Mouse (Mus musculus) thymus, postnatal 25 days (tissue): ENCODE measurements at regions not wholly inside any gene's neighbourhood (a gene's known extent, or its start where the extent isn't known, plus 50 kb on each side); places are given as distances from the start of the nearest gene placed in this dataset.
"Not testable (repeated sequence)": the region's sequence is repeated elsewhere in the genome, so short reads cannot be mapped to it uniquely, and the experiment has no call there.

Source experiments
- DNase-seq: peaks from one replicate; pipeline ENCODE4 v3.0.0; 2022

GRCm38 (mm10) chr5:74825517-74826254 lies 123.0 kb upstream of the Lnx1 start:
- DNase-seq: no peak

DNA sequence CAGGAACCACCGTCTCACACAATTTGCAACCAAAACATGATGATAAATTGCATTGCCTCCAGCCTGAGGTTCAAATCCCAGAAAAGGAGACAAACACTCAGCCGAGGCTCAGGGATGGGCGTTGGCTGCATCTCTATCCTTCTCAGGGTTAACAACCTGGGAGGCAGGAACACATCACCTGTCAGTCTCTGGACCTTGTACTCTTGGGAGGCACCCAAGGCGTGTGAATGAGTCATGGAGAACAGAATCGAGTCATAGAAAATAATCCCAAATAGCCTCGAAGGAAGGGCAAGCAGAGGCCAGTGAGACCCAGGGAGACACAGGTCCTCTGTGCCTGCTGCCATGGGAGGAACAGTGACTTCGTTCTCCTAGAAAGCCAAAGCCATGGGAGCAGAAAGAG lies 121.0 kb upstream of the Lnx1 start:
- no peak for DNase-seq

- DNase-seq: no peak
Measured at GRCm38 (mm10) chr5:74821969-74822368, 119.3 kb upstream of the Lnx1 start.

- DNase-seq: no peak
Measured at GRCm38 (mm10) chr5:74816523-74816922, 113.8 kb upstream of the Lnx1 start.

- DNase-seq: no peak
Measured at GRCm38 (mm10) chr5:74813396-74813795, 110.7 kb upstream of the Lnx1 start.

- DNase-seq: no peak
Measured at GRCm38 (mm10) chr5:74811046-74811445, 108.3 kb upstream of the Lnx1 start.

GRCm38 (mm10) chr5:74807581-74808221 lies 105.0 kb upstream of the Lnx1 start:
- DNase-seq: no peak

DNA sequence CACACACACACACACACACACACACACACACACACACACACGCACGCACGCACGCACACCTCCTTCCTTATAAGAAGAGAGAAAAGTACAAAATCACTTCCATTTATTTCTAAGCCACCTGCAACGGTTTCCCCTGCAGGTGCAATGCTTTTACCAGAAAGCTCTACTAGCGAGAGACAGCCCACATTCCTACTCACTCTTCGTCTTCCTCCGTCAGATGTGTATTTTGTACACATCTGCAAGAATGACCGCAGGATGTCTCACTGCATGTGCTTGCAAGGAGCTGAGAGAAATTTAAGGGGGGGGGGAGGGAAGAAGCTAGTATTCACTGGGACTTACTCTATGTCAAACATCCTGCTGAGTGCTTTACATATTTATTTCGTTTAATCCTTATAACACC lies 99.2 kb upstream of the Lnx1 start:
- peak; percentile 18 for DNase-seq

- DNase-seq: no peak
Measured at GRCm38 (mm10) chr5:74800351-74800750, 97.6 kb upstream of the Lnx1 start.

DNA sequence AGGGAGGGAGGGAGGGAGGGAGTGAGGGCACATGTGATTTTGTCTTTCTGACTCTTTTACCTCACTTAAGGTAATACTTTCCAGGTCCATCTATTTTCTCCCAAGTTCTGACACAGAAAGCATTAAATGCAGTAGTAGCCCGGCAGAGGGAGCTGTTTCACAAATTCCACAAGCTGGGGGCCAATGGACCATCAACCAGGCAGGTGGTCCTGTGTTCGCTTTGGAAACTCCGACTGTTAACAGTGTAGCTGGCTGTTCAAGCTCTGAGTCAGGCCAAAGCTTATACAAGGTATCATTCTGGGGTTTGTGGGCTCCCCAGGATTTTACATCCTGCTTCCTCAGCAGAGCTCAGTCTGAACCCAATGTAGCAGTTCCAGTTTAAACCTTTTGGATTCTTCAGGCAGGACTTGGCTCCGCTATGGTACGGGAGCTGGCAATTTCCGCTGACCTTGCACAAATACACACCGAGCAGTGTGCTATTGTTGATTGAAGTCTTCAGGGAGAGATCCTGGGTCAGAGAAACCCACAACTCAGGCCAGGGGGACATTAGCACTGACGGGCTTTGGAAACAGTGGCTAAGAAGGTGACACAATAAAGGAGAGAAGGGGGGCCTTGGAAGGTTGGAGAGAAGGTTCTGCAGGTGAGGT lies 93.8 kb upstream of the Lnx1 start:
- DNase-seq: peak; percentile 27

GRCm38 (mm10) chr5:74794726-74795125 lies 92.0 kb upstream of the Lnx1 start:
- no peak for DNase-seq

GRCm38 (mm10) chr5:74793431-74793830 lies 90.7 kb upstream of the Lnx1 start:
- no peak for DNase-seq

DNA sequence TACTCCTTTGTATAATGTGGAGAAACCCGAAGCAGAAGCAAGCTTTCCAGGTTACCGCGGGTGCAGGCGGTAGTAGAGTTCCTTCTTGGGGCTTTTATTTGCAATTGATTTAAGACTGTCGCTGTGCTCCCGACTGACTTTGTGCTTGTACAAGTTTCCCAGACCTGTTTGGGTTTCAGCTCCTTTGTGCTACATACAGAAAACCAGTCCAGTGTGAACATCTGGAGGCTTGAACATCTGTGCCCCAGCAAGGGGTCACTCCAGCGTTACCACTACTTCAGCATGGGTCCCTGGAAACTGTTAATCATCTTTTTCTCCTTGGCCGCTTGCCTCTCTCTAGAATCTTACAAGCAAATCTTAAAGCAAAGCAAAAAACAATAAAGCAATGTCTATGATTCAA lies 90.2 kb upstream of the Lnx1 start:
- DNase-seq: no peak

- peak; percentile 7 for DNase-seq
Measured at GRCm38 (mm10) chr5:74792301-74792700, 89.6 kb upstream of the Lnx1 start.

- not testable (repeated sequence) for DNase-seq
Measured at GRCm38 (mm10) chr5:74790501-74790900, 87.8 kb upstream of the Lnx1 start.

- DNase-seq: no peak
Measured at GRCm38 (mm10) chr5:74783906-74784305, 81.2 kb upstream of the Lnx1 start.

DNA sequence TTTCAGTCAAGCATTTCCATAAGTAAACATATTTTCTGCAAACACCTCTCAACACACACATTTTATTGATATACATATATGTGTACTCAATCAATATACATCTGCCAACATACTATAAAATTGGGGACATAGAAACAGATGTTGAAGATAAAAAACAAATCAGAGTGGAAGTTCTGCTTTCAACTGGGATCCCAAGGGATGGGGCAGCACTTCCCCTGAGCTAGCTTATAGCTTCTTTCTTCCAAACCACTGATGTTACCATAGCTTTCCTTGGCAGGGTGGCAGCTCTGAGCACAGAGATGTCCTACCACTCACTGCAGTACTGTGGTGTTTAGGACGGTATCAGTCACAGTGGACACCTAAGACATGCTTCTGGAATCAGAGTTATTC lies 75.4 kb upstream of the Lnx1 start:
- DNase-seq: no peak

DNA sequence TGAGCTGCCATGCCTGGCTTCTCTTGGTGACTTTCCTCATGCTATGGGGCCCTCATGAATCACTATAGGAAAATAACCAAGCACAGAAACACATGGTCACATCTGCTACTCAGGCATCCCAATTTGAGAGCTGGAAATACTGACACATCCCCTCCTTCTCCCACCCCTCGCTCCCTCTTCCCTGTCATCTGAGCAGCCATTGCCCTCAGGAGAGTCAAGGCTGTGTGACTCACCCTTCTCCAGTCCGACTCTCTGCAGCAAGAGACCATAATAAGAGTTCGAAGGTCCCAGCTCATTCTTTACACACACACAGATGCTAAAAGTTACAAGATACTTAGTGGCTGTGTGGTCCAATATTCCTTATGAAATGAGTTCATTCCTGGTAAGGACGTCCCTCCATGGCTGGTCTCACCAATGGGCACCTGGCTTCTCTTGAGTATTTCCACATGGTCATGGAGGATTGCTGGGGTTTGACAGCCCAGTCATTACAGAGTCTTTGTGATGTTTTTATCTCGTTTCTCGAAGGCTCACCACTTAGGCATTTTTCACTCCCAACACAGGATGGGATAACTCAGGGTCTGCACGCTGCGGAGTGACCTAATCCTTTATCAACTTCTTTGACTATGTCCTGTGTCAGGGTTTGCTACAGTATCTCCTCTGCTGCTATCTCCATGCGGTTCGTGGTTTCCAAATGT lies 74.8 kb upstream of the Lnx1 start:
- no peak for DNase-seq

- no peak for DNase-seq
Measured at GRCm38 (mm10) chr5:74776081-74776480, 73.4 kb upstream of the Lnx1 start.

- no peak for DNase-seq
Measured at GRCm38 (mm10) chr5:74775596-74775995, 72.9 kb upstream of the Lnx1 start.

- DNase-seq: no peak
Measured at GRCm38 (mm10) chr5:74773558-74774429, 71.1 kb upstream of the Lnx1 start.

DNA sequence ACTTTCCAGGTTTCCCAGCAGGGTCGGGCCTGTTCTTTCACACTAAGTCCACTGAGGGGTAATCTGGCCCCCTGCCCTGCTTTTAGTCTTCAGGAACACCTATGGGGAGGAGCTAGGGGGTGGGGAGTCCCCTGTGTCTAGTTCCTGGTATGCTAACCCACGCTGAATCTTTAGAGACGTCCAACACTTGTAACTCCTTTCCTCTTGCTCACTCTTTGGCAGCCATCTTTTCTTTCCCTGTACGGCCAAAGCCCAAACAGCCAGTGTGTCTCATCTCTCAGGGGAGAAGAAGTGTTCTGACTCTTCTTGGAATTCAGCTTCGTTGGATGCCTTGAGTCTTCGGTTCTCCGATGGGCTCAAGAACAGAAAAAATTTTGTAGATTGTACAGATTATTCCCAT lies 68.4 kb upstream of the Lnx1 start:
- DNase-seq: no peak

DNA sequence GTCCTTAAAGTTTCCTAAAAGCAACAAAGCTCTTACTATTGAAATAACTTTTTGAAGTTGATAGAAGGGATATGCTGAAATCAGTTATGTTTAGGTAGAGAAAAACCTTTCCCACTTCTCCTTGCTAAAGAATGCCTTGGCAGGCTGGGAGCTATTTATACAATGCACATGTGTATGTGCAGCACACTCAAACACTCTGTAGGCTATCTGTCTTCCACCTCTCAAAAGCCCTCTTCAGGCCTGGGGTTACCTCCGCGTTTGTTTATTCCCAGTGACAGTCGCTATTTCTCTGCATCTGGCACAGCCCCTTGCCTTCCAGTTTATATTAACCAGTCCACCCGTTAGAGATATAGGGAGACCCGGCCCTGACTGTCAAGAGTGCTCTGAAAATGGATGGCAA lies 66.3 kb upstream of the Lnx1 start:
- no peak for DNase-seq
